Mouse (Mus musculus) stomach, embryonic 16.5 days (tissue): ENCODE data around the gene Wdr59. TPM values are rescaled to one million over a fixed set of nuclear protein-coding genes. Genes with fewer than 3 reads are reported as not detected.

Experiments used
- ATAC-seq: fragments of 200-750 bp; cut with Nextera tagmentation; 2 replicates; pipeline ENCODE4 v1.8.0; 2017; ENCODE audit warnings: moderate number of reproducible peaks, moderate TSS enrichment; ENCODE audit not compliant: insufficient read depth, low FRiP score
- H3K27ac ChIP-seq: fragments of 300-500 bp; sonication (generic); 2 replicates; pipeline ENCODE4 v1.5.1; 2014; ENCODE audit warnings: low read length
- H3K27me3 ChIP-seq: fragments of 300-500 bp; sonication (generic); 2 replicates; pipeline ENCODE4 v1.6.1; 2014; ENCODE audit warnings: low read length, control low read depth, mixed read lengths; ENCODE audit not compliant: control insufficient read depth, insufficient read depth
- H3K36me3 ChIP-seq: fragments of 300-500 bp; sonication (generic); 2 replicates; pipeline ENCODE4 v1.6.1; 2014; ENCODE audit warnings: low read length; ENCODE audit not compliant: control insufficient read depth, insufficient read depth
- H3K4me1 ChIP-seq: fragments of 300-500 bp; sonication (generic); 2 replicates; pipeline ENCODE4 v1.6.1; 2014; ENCODE audit warnings: low read length, control low read depth, mixed read lengths; ENCODE audit not compliant: control insufficient read depth, insufficient read depth
- H3K4me2 ChIP-seq: fragments of 300-500 bp; sonication (generic); 2 replicates; pipeline ENCODE4 v1.6.1; 2014; ENCODE audit warnings: low read depth, low read length, mixed read lengths
- H3K4me3 ChIP-seq: fragments of 300-500 bp; sonication (generic); replicated peaks from 2 replicates; pipeline ENCODE4 v1.5.1; 2014; ENCODE audit warnings: mild to moderate bottlenecking, low read length
- H3K9ac ChIP-seq: fragments of 300-500 bp; sonication (generic); 2 replicates; pipeline ENCODE4 v1.6.1; 2014; ENCODE audit warnings: low read length
- H3K9me3 ChIP-seq: fragments of 300-500 bp; sonication (generic); replicated peaks from 2 replicates; pipeline ENCODE4 v1.6.1; 2016; ENCODE audit warnings: low read length, control low read depth; ENCODE audit not compliant: control insufficient read depth
- WGBS: fragments of 180-500 bp; shearing (Covaris S2); extraction: QIAGEN DNeasy Blood & Tissue Kit; methylation state at CpG from one replicate; pipeline ENCODE4 v1.1.7; 2014; 5-methylcytosine and 5-hydroxymethylcytosine counted together
- polyA plus RNA-seq: library from polyadenylated mRNA; unstranded; fragments of >200 nt; fragmentation: Nextera tagmentation; extraction: Ambion mirVana; gene quantifications from 2 replicates; pipeline ENCODE4 v1.2.1, GENCODE M21; 2015

Gene Wdr59
- polyA plus RNA-seq, 1 experiment from 2014 or later, result 5.9 TPM

GRCm38 (mm10) chr8:111563687-111564086 lies 41.8 kb upstream of the Wdr59 start:
- Histone ChIP-seq H3K4me1 (peaks cover 20% of the 10 kb centered on the region), H3K27ac (no peak overlapping the region), H3K9ac (no peak overlapping the region), H3K9me3 (no peaks in the 10 kb centered on the region), H3K36me3 (no peaks in the 10 kb centered on the region), H3K4me3 (no peak overlapping the region), H3K4me2 (no peak overlapping the region), H3K27me3 (no peaks in the 10 kb centered on the region)
- ATAC-seq, result no peak
- whole genome bisulfite sequencing, result 85% methylated on average over 4 of the region's 4 CpGs

GRCm38 (mm10) chr8:111563075-111563474 lies 41.2 kb upstream of the Wdr59 start:
- no peaks in the 10 kb centered on the region for H3K36me3 ChIP-seq
- H3K9ac ChIP-seq, result no peak overlapping the region
- H3K27ac ChIP-seq, result no peak overlapping the region
- no peaks in the 10 kb centered on the region for H3K9me3 ChIP-seq
- no peak for ATAC-seq
- peaks cover 23% of the 10 kb centered on the region for H3K4me1 ChIP-seq
- H3K27me3 ChIP-seq, result no peaks in the 10 kb centered on the region
- 85% methylated on average over 5 of the region's 5 CpGs for WGBS
- H3K4me3 ChIP-seq, result no peak overlapping the region
- H3K4me2 ChIP-seq, result no peak overlapping the region

DNA sequence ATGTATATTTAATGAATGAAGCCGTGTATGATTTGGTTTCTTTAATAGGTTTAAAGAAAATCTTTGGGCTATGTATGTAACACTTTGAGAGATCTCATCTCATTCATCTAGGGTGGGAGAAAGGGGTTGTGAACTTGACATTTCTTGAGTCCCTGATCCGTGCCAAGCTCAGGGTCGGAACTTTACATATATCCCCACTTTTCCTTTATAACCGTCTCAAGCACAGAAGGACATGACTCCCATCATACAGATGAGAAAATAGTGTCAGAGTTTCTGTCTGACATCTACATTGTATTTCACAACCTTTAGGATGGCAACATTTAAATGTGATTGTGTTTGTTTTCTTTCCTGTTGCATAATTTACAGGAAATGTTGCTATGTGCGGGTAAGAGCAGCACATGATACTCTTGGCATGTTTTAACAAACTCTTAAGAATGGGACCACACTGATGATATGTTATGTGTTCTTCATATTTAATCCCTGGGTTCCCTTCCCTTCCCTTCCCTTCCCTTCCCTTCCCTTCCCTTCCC lies 40.4 kb upstream of the Wdr59 start:
- H3K4me2 ChIP-seq, result no peak overlapping the region
- ATAC-seq, result no peak
- WGBS, result 81% methylated on average over 5 of the region's 5 CpGs

DNA sequence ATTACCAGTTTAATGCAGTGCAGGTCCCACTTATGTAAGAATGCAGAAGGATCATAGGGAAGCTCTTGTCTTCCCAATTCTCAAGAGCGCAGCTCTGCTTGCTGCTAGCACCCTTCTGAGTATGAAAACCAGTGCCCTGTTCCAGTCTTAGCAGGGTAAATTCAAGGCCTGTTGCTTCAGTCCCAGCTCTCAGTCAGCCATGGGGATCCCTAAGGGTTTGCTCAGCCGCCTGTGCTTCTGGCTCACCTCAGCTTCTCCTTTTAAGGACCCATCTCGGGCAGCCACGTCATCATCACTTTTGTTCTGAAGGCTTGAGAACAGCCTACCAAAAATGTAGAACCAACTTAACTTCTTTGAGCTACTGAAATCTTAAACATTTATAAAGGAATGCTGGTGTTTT lies 39.9 kb upstream of the Wdr59 start:
- Histone ChIP-seq H3K4me1 (peaks cover 15% of the 10 kb centered on the region), H3K27ac (peak overlapping the region; percentile 51; the same call in 1 of the 2 replicates), H3K9ac (no peak overlapping the region), H3K36me3 (no peaks in the 10 kb centered on the region), H3K4me3 (no peak overlapping the region), H3K9me3 (no peaks in the 10 kb centered on the region), H3K27me3 (no peaks in the 10 kb centered on the region), H3K4me2 (no peak overlapping the region)
- 79% methylated on average over 4 of the region's 4 CpGs for WGBS
- peak; percentile 52; the same call in 1 of the 2 replicates for ATAC-seq

More for the DNA sequence above, 40.4 kb upstream of the Wdr59 start:
- Histone ChIP-seq H3K9me3 (no peaks in the 10 kb centered on the region), H3K27ac (no peak overlapping the region), H3K9ac (no peak overlapping the region), H3K4me3 (no peak overlapping the region), H3K4me1 (peaks cover 16% of the 10 kb centered on the region), H3K36me3 (no peaks in the 10 kb centered on the region), H3K27me3 (no peaks in the 10 kb centered on the region)

DNA sequence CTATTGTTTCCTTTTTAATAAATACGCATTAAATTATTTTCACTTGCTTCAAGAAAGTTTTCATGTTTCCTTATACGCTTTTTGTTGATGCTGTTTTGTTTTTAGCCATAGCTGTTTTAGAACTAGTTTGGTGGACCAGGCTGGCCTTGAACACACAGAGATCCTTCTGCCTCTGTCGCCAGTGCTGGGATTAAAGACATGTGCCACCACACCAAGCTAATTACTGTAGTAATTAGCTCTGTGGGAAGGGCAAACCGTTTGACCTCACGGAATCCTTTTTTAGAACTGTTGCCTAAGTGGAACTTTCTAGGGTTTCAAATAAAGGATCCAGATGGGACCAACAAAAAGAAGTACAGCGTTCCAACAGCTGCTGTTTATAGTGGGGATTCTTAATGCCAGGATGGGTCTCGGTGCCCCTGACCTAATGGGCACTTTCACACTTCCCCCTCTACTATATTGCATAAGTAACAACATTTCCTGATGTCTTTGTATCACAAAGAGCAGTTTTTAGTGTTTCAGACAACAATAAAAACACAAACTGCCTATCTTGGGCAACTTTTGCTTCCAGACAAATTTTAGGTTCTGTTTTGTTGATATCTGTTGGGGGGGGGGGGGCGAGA lies 29.7 kb upstream of the Wdr59 start:
- WGBS, result 76% methylated on average over 8 of the region's 8 CpGs
- peaks cover 4% of the 10 kb centered on the region; the same call in 1 of the 2 replicates for H3K4me1 ChIP-seq
- no peak overlapping the region for H3K9ac ChIP-seq
- H3K36me3 ChIP-seq, result no peaks in the 10 kb centered on the region
- no peak overlapping the region for H3K27ac ChIP-seq
- H3K9me3 ChIP-seq, result no peaks in the 10 kb centered on the region
- H3K27me3 ChIP-seq, result no peaks in the 10 kb centered on the region
- H3K4me3 ChIP-seq, result no peak overlapping the region
- ATAC-seq, result no peak
- no peak overlapping the region for H3K4me2 ChIP-seq

- Histone ChIP-seq H3K4me2 (no peak overlapping the region), H3K36me3 (no peaks in the 10 kb centered on the region), H3K27ac (peak overlapping the region; percentile 50)
Observed at GRCm38 (mm10) chr8:111550002-111550870, 28.3 kb upstream of the Wdr59 start.

DNA sequence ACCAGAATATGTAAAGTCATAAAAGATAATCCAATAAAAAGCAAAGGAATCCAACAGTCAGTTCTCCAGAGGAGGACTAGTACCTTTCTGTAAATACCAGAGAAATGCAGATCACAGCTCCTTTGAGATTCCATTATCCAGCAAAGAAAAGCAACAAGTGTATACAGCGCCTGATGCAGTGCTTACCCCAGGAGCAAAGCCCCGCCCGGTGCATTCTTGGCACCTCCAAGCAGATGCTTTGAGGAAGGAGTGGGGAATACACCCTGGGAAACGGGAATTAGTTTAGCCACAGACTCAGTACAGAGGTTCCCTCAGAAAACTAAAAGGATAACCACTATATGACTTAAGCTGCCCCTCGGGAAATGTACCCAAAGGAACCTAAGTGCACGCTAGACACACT lies 26.3 kb upstream of the Wdr59 start:
- Histone ChIP-seq H3K27ac (no peak overlapping the region), H3K4me3 (no peak overlapping the region)
- whole genome bisulfite sequencing, result 76% methylated on average over 6 of the region's 6 CpGs

More at GRCm38 (mm10) chr8:111550002-111550870, 28.3 kb upstream of the Wdr59 start:
- Histone ChIP-seq H3K9ac (no peak overlapping the region), H3K4me1 (peaks cover 6% of the 10 kb centered on the region; the same call in 1 of the 2 replicates), H3K4me3 (no peak overlapping the region), H3K9me3 (no peaks in the 10 kb centered on the region), H3K27me3 (no peaks in the 10 kb centered on the region)
- no peak for ATAC-seq
- 65% methylated on average over 9 of the region's 9 CpGs for WGBS

GRCm38 (mm10) chr8:111547144-111547543 lies 25.3 kb upstream of the Wdr59 start:
- ATAC-seq, result no peak
- Histone ChIP-seq H3K36me3 (no peaks in the 10 kb centered on the region), H3K27ac (no peak overlapping the region), H3K9me3 (no peaks in the 10 kb centered on the region), H3K9ac (no peak overlapping the region), H3K4me1 (0 out of 2 replicates have a peak, but pooled peaks cover 7% of the 10 kb centered on the region), H3K27me3 (no peaks in the 10 kb centered on the region), H3K4me3 (no peak overlapping the region), H3K4me2 (no peak overlapping the region)
- 87% methylated on average over 3 of the region's 3 CpGs for WGBS

More for the DNA sequence above, 26.3 kb upstream of the Wdr59 start:
- no peak overlapping the region for H3K4me2 ChIP-seq
- 0 out of 2 replicates have a peak, but pooled peaks cover 7% of the 10 kb centered on the region for H3K4me1 ChIP-seq
- no peak overlapping the region for H3K9ac ChIP-seq
- no peaks in the 10 kb centered on the region for H3K36me3 ChIP-seq
- no peak for ATAC-seq
- H3K9me3 ChIP-seq, result no peaks in the 10 kb centered on the region
- H3K27me3 ChIP-seq, result no peaks in the 10 kb centered on the region
